Mouse (Mus musculus) limb, embryonic 13.5 days (tissue): ENCODE data around the gene Lhx4. TPM values are rescaled to one million over a fixed set of nuclear protein-coding genes. Genes with fewer than 3 reads are reported as not detected.

Experiments used
- ATAC-seq: fragments of 200-750 bp; cut with Nextera tagmentation; 2 replicates; pipeline ENCODE4 v1.8.0; 2017; ENCODE audit warnings: low read depth, moderate number of reproducible peaks, moderate TSS enrichment; ENCODE audit not compliant: low FRiP score
- H3K27ac ChIP-seq: fragments of 300-500 bp; sonication (generic); 2 replicates; pipeline ENCODE4 v1.5.1; 2015; ENCODE audit warnings: inconsistent platforms, mild to moderate bottlenecking, moderate library complexity
- H3K27me3 ChIP-seq: fragments of 300-500 bp; sonication (generic); 2 replicates; pipeline ENCODE4 v1.6.1; 2015; ENCODE audit warnings: mild to moderate bottlenecking, inconsistent platforms
- H3K36me3 ChIP-seq: fragments of 300-500 bp; sonication (generic); 2 replicates; pipeline ENCODE4 v1.6.1; 2015; ENCODE audit warnings: inconsistent platforms, mild to moderate bottlenecking, moderate library complexity
- H3K4me1 ChIP-seq: fragments of 300-500 bp; sonication (generic); 2 replicates; pipeline ENCODE4 v1.6.1; 2015; ENCODE audit warnings: inconsistent platforms
- H3K4me2 ChIP-seq: fragments of 300-500 bp; sonication (generic); replicated peaks from 2 replicates; pipeline ENCODE4 v1.6.1; 2015; ENCODE audit warnings: inconsistent platforms, mild to moderate bottlenecking, moderate library complexity
- H3K4me3 ChIP-seq: fragments of 300-500 bp; sonication (generic); 2 replicates; pipeline ENCODE4 v1.5.1; 2015; ENCODE audit warnings: moderate library complexity, mild to moderate bottlenecking, inconsistent platforms
- H3K9ac ChIP-seq: fragments of 300-500 bp; sonication (generic); 2 replicates; pipeline ENCODE4 v1.6.1; 2015; ENCODE audit warnings: mild to moderate bottlenecking, inconsistent platforms
- H3K9me3 ChIP-seq: fragments of 300-500 bp; sonication (generic); 2 replicates; pipeline ENCODE4 v1.6.1; 2016; ENCODE audit warnings: inconsistent platforms
- WGBS: fragments of 180-500 bp; shearing (Covaris S2); methylation state at CpG from one replicate; pipeline ENCODE4 v1.1.7; 2015; 5-methylcytosine and 5-hydroxymethylcytosine counted together
- polyA plus RNA-seq: library from polyadenylated mRNA; unstranded; fragments of >200 nt; fragmentation: Nextera tagmentation; extraction: Ambion mirVana; gene quantifications from 2 replicates; pipeline ENCODE4 v1.2.1, GENCODE M21; 2015

Gene Lhx4
- 0.05 TPM in 1 of 2 replicates, not detected in the other for polyA plus RNA-seq

DNA sequence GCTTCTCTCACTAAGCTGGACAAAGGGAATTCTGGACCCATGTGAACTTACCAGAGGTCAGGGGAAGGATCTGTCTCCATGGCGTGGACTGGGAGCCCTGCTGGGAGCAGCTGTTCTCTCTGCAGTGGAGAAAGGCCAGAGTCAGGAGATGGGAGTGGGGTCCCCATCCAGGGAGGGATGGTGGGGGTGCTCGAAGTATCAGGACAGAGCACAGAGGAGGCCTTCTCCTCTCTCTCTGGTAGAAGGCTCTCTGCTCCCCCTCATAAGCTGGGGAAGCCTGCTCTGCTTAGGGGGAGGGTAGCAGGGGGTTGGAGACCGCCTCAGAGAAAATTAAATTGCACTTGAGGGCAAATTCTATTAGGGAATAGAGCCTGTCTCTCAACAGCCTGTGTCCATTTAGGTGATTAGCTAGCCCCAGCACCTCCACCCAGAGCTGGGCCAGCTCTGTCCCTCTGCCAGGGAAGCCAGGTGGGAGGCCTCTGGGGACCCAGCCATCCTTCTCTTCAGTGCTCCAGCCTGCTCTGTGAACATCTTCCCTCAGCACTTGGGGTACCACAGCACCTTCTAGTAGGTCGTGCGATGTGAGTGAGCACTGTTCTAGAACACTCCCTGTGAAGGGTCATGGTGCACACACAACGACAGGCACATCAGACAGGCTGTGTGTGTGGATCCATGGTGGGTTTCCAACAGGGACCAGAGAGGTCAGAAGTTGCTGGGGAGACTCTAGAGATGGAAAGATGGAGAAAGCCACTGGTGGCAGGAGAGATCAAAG lies at the start of gene Lhx4:
TSS of gene Lhx4 (minus strand) at position 201 of the 772 bp plus-strand sequence.
- Histone ChIP-seq H3K9me3 (no peaks in the 10 kb centered on the region), H3K27me3 (peaks cover 79% of the 10 kb centered on the region), H3K9ac (no peak within 1 kb of the TSS), H3K4me2 (no peak within 1 kb of the TSS), H3K36me3 (no peaks in the 10 kb centered on the region), H3K27ac (no peak within 1 kb of the TSS), H3K4me3 (no peak within 1 kb of the TSS), H3K4me1 (no peaks in the 10 kb centered on the region)
- 56% methylated on average over 6 of the region's 6 CpGs for WGBS
- ATAC-seq = no peak

DNA sequence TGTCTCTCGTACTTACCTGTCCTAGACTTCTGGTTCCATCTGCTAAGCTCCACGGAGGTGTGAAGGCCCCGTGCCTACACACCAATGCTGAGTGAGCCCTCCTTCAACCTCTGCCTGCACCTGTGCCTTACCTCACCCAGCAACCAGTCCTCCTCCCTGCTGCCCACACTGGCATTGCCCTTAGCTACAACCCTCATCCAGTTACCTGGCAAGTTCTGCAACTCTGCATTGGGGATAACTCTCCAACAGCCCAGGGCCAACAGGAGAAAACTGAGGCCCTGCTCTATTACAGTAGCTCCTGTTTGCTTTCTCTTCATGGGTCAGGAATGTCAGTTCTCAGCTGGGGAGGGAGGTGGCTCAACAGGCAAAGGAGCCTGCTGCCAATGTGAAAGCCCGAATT lies 46.5 kb upstream of the Lhx4 start:
- peaks cover 59% of the 10 kb centered on the region for H3K36me3 ChIP-seq
- 94% methylated on average over 4 of the region's 4 CpGs for WGBS
- no peaks in the 10 kb centered on the region for H3K9me3 ChIP-seq
- no peak for ATAC-seq
- no peak overlapping the region for H3K4me2 ChIP-seq
- H3K27ac ChIP-seq = no peak overlapping the region
- no peak overlapping the region for H3K4me3 ChIP-seq
- no peak overlapping the region for H3K9ac ChIP-seq
- H3K4me1 ChIP-seq = no peaks in the 10 kb centered on the region
- no peaks in the 10 kb centered on the region for H3K27me3 ChIP-seq

DNA sequence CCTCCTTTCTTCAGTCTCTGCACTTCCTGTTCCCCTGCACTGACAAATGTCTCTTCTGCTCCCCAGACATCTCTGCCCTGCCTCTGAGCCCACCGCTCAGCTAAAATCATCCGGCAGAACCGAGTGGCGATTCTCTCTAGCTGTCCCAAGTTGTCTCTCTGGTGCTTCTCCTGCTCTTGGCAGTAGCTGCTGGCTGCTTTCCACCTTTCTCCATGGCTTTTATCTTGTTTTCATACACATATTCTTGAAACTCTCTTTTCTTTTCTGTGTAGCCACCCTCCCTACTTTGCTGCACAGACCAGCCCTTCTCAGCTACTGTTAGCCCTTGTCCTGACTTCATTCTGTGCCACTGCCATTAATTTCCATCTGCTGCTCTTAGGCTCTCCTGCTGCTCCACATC lies 45.9 kb upstream of the Lhx4 start:
- Histone ChIP-seq H3K27ac (no peak overlapping the region), H3K36me3 (peaks cover 56% of the 10 kb centered on the region), H3K4me2 (no peak overlapping the region), H3K9me3 (no peaks in the 10 kb centered on the region), H3K9ac (no peak overlapping the region), H3K4me3 (no peak overlapping the region), H3K27me3 (no peaks in the 10 kb centered on the region), H3K4me1 (no peaks in the 10 kb centered on the region)
- 88% methylated on average over 4 of the region's 4 CpGs for WGBS
- no peak for ATAC-seq

DNA sequence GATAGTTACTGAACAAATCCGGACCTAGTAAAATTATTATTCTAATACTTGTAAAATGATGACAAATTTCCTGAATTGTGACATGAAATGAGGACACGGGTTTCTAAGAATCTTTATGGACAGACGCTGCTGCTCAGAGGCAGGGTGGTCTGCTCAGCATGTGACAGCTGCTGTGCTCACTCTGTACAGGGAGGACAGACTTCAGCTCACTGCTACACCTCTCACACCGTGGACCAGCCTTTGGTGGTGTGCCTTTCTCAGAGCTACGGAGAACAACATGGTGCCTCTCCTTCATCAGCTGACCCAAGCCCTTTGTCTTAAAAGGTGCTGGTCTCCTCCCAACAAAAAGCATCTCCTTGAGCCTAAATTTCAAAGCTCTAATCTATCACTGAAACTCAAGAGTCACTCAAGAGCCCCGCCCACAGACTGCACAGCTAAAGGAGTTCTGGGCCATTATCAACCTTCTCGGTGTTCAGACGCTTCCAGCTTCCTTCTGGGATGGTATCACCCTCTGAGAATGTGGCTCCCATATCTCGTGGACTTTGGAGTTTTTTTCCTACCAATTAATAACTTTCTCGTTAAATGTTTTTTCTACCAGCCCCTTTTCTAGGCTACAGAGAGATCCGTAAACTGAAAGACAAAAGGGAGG lies 45.4 kb upstream of the Lhx4 start:
- Histone ChIP-seq H3K4me1 (no peaks in the 10 kb centered on the region), H3K4me3 (no peak overlapping the region), H3K36me3 (peaks cover 55% of the 10 kb centered on the region), H3K4me2 (no peak overlapping the region), H3K9me3 (no peaks in the 10 kb centered on the region), H3K27ac (no peak overlapping the region), H3K9ac (no peak overlapping the region), H3K27me3 (no peaks in the 10 kb centered on the region)
- WGBS = 72% methylated on average over 11 of the region's 11 CpGs
- ATAC-seq = no peak

DNA sequence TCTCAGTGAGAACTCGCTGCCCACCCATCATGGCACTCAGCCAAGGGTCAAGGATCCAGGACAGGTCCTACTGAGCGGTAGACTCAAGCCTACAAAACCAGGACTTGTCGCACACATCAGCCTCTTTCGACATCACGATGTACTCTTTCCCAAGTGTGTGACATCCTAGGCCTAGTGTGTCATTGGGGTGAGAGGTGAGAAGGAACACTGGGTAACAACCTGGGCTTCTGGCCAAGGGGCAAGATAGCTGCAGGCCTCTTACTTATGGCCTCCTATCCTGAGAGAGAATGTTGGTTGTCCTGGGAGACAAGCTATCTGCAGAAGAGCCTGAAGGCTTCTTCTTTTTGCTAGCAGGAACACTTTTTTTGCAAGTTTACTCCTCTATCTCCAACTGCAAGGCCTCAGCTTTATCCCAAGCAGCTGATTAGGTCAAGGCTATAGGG lies 44.3 kb upstream of the Lhx4 start:
- ATAC-seq = no peak
- H3K9me3 ChIP-seq = no peaks in the 10 kb centered on the region
- H3K27ac ChIP-seq = no peak overlapping the region
- no peak overlapping the region for H3K9ac ChIP-seq
- peaks cover 58% of the 10 kb centered on the region for H3K36me3 ChIP-seq
- H3K4me1 ChIP-seq = no peaks in the 10 kb centered on the region
- H3K4me3 ChIP-seq = no peak overlapping the region
- WGBS = 95% methylated on average over 5 of the region's 5 CpGs
- H3K4me2 ChIP-seq = no peak overlapping the region
- H3K27me3 ChIP-seq = no peaks in the 10 kb centered on the region

DNA sequence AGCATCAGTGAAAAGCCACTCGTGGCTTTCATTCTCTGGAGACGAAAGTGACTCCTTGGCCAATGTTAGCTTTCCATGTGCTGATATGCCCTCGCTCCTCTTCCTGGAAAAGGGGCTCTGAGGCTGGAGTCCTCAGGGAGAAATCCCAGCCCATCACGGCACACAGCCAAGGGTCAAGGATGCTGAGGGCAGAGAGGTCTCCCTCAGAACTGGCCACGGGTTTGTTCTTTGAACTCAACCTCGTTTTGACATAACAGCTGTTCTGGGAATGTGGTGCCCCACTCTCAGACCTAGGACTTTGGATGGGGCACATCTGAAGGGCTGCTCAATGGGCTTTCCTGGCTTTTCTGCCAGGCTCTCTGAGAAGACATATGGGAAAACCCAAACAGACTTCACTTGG lies 43.4 kb upstream of the Lhx4 start:
- Histone ChIP-seq H3K36me3 (peaks cover 62% of the 10 kb centered on the region), H3K4me1 (no peaks in the 10 kb centered on the region), H3K27me3 (no peaks in the 10 kb centered on the region), H3K4me2 (no peak overlapping the region), H3K9ac (no peak overlapping the region), H3K9me3 (no peaks in the 10 kb centered on the region), H3K27ac (no peak overlapping the region), H3K4me3 (no peak overlapping the region)
- WGBS = 80% methylated on average over 6 of the region's 6 CpGs
- no peak for ATAC-seq

DNA sequence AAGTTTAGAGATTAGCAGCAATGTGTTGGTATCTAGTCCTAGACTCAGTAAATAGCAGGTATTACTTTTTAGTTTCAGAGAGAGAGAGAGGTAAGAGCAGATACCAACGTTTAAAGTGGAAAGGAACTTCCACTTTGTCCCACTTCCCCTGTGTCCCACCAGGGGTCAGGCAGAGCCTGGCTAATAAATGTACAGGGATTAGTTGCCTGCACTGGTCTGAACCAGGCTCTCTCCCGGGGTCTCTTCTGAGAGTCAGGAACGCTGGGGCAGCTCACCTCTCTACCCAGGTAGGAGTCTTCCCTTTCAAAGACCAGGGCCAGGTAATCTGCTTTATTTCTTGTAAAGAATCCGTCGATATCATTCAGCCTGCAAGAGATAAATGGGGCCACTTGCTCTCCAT lies 40.4 kb upstream of the Lhx4 start:
- Histone ChIP-seq H3K27me3 (no peaks in the 10 kb centered on the region), H3K27ac (no peak overlapping the region), H3K36me3 (peaks cover 71% of the 10 kb centered on the region), H3K9me3 (peaks cover 5% of the 10 kb centered on the region; the same call in 1 of the 2 replicates), H3K9ac (no peak overlapping the region), H3K4me2 (no peak overlapping the region), H3K4me3 (no peak overlapping the region), H3K4me1 (no peaks in the 10 kb centered on the region)
- no peak for ATAC-seq
- WGBS = 63% methylated on average over 5 of the region's 5 CpGs

DNA sequence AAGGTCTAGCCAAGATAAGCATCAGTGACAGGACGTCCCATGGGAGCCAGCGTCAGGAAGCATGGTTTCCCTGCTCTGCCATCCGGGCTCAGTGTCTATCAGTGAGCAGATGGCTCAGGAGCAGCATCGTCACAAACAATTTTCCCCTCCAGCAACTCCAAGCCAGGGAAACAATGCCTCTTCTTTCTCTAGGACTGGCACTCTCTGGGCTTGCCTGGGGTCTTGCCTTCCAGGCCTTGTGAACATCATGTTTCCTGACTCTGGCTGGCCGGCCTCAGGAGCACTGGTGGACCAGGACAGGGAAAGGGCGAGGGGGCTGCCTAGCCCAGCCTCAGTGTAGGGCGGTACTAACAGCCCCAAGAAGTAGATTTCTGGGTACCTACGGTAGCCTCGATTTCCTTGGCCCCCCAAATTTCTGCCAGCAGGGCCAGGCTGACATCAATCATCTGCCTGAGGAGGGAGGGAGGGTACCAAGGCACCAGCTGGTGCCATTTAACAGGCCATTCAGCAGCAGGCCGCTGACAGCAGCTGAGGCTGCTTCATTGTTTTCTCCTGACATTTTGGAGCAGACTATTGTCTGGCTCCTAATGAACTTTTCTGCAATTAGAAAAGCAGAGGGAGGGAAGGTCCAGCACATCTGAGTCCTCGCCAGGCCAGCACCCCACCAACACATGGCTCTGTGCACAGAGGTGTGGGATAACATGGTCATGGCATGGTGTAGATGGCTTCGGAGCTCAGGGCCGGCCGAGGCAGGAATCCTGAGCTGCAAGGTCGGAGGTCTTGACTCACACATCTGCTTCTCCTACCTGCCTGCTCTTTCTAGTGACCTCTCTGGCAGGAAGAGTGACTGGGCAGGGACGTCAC lies 38.9 kb upstream of the Lhx4 start:
- no peak for ATAC-seq
- 76% methylated on average over 16 of the region's 16 CpGs for WGBS
- Histone ChIP-seq H3K9me3 (peaks cover 5% of the 10 kb centered on the region; the same call in 1 of the 2 replicates), H3K27me3 (no peaks in the 10 kb centered on the region), H3K36me3 (peaks cover 86% of the 10 kb centered on the region), H3K4me2 (no peak overlapping the region), H3K27ac (no peak overlapping the region), H3K9ac (no peak overlapping the region), H3K4me3 (no peak overlapping the region), H3K4me1 (no peaks in the 10 kb centered on the region)

DNA sequence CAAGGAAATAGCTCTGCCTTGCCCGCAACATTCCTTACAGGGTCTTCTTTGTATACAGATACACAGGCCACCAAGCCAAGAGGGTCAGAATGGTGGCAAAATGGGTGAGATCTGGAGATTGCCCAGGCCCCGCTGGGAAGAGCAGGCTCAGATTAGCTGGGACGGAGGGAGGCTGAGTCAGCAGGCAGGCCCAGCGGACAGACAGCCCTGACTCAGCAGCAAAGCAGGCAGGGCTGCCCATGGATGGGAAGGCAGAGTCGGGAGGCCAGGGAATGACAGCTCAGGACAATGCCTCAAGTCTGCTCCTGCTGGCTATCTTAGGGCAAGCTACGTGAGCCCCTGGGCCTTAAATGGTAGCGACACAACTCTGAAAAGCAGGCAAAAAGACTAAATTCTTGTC lies 34.4 kb upstream of the Lhx4 start:
- Histone ChIP-seq H3K4me3 (no peak overlapping the region), H3K27me3 (no peaks in the 10 kb centered on the region), H3K9me3 (peaks cover 5% of the 10 kb centered on the region; the same call in 1 of the 2 replicates), H3K9ac (no peak overlapping the region), H3K4me2 (no peak overlapping the region), H3K4me1 (no peaks in the 10 kb centered on the region), H3K27ac (no peak overlapping the region), H3K36me3 (peaks cover 78% of the 10 kb centered on the region)
- ATAC-seq = no peak
- 75% methylated on average over 7 of the region's 7 CpGs for whole genome bisulfite sequencing

DNA sequence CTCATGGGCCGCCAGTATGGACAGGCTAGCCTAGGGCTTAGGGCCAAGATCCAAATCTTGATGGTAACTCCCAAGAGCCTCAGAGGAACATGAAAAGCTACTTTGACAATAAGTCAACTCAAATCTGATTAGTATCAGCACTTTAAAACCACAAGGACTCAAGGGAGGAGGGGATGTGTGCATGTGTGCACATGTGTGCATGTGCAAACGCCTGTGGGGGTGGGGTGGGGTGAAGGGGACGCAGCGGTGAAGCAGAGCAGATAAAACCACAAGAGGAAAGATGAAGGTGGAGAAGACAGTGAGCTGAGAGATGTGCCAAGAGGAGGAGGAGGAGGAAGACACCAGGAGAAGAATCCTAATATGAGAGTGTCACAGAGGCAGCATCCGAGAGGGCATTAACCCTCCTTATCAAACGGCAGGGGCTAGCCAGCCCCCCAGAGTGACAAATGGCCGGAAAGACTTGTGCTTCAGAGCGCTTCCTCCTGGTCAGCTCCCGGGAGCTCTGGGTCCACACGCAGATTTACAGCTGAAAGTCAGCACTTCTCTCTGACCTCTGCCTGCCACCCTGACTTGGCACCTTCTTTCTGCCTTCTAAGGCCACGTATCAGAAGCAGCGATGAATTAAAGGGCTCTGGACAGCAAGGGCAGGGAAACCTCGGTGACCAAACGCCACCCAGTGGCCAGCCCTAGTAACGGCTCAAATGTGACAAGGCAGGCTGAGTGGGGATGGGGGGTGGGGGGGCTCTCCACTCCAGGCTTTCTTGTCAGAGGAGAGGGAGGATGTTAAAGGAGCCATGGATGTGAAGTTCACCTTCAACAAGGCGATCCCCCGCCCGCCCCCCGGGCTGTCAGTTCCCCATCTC lies 33.1 kb upstream of the Lhx4 start:
- H3K4me2 ChIP-seq = no peak overlapping the region
- H3K36me3 ChIP-seq = peaks cover 75% of the 10 kb centered on the region
- H3K9me3 ChIP-seq = peaks cover 5% of the 10 kb centered on the region; the same call in 1 of the 2 replicates
- ATAC-seq = no peak; the same call in 1 of the 2 replicates
- no peaks in the 10 kb centered on the region for H3K4me1 ChIP-seq
- H3K27ac ChIP-seq = no peak overlapping the region
- no peaks in the 10 kb centered on the region for H3K27me3 ChIP-seq
- 31% methylated on average over 19 of the region's 19 CpGs for WGBS
- no peak overlapping the region for H3K9ac ChIP-seq
- H3K4me3 ChIP-seq = no peak overlapping the region

DNA sequence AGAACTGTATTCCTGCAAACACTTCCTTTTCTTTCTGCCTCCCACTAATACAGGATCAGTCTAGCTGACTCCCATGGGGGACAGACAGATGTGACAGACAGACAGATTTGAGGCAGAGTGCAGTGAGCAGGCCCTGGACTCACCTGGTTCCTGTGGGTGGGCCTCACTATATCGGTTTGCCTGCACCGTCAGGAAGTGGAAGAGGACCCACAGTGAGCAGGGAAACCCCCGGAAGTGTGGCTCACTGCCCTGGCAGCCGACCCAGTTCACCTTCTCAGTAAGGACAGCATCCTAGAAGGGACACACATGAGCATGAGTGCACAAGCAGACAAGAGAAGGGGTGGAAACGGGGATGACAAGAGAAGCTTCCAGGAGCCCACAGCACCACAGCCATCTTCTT lies 30.9 kb upstream of the Lhx4 start:
- 83% methylated on average over 5 of the region's 5 CpGs for WGBS
- Histone ChIP-seq H3K9me3 (no peaks in the 10 kb centered on the region), H3K4me3 (no peak overlapping the region), H3K9ac (no peak overlapping the region), H3K36me3 (peaks cover 67% of the 10 kb centered on the region), H3K27ac (no peak overlapping the region), H3K4me1 (no peaks in the 10 kb centered on the region), H3K27me3 (no peaks in the 10 kb centered on the region), H3K4me2 (no peak overlapping the region)
- no peak for ATAC-seq
